Comparison of ENCODE assay signal across 13 mouse cellular contexts in the genomic region with DNA sequence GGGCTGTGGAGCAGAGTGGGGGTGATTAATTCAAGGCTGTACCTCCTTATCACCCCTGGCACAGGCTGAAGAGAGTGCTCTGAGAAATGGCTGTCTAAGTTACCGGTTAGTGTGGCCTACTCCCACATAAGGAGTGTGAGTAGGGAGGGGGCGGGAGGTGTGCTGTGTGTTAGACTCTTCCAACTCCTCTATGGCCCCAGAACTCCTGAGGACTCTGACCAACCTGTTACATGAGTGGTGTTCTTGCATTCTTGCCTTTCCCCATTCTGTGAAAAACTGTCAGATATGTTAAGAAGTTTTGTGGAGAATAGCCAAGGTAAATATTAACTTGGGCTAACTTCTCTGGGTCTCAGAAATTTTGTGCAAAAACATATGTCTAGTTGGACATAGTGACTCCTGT.
"Had no signal": no experiment of that assay in that cellular context is flagged by ENCODE, and none has a peak within 500 bp of the region (broad histone marks: within the 10 kb centered on the region; RNA-seq: fewer than 3 reads in every experiment).

No protein-coding gene starts in this region.

- H3K27ac ChIP-seq: limb, embryonic 13.5 days; liver, embryonic 14.5 days; midbrain, embryonic 13.5 days; neural tube, embryonic 15.5 days; stomach, embryonic 15.5 days had no signal

- H3K4me2 ChIP-seq: limb, embryonic 13.5 days; midbrain, embryonic 13.5 days; neural tube, embryonic 15.5 days; stomach, embryonic 15.5 days had no signal

- ATAC-seq: intestine, embryonic 16.5 days; midbrain, embryonic 13.5 days had no signal

- H3K4me3 ChIP-seq: limb, embryonic 13.5 days; midbrain, embryonic 13.5 days; myocyte; neural tube, embryonic 15.5 days; stomach, embryonic 15.5 days had no signal

- DNase-seq: kidney, adult 9 months; kidney, postnatal 10 days; left cerebral cortex, postnatal 4 days; retina, postnatal 1 day; right cerebral cortex, postnatal 14 days; thymus, postnatal 4 days had no signal

- H3K9ac ChIP-seq: limb, embryonic 13.5 days; liver, embryonic 14.5 days; midbrain, embryonic 13.5 days; neural tube, embryonic 15.5 days; stomach, embryonic 15.5 days had no signal

- H3K27me3 ChIP-seq: midbrain, embryonic 13.5 days; neural tube, embryonic 15.5 days; stomach, embryonic 15.5 days had no signal

- H3K4me1 ChIP-seq: stomach, embryonic 15.5 days had no signal

- H3K36me3 ChIP-seq: limb, embryonic 13.5 days; midbrain, embryonic 13.5 days; neural tube, embryonic 15.5 days; stomach, embryonic 15.5 days had no signal

- H3K9me3 ChIP-seq: limb, embryonic 13.5 days; midbrain, embryonic 13.5 days; neural tube, embryonic 15.5 days; stomach, embryonic 15.5 days had no signal
